Mouse (Mus musculus): ENCODE data around the gene P2ry2. TPM values are rescaled to one million over a fixed set of nuclear protein-coding genes. Genes with fewer than 3 reads are reported as not detected.

Gene P2ry2
- polyA plus RNA-seq, 1 experiment: 4.5 TPM

DNA sequence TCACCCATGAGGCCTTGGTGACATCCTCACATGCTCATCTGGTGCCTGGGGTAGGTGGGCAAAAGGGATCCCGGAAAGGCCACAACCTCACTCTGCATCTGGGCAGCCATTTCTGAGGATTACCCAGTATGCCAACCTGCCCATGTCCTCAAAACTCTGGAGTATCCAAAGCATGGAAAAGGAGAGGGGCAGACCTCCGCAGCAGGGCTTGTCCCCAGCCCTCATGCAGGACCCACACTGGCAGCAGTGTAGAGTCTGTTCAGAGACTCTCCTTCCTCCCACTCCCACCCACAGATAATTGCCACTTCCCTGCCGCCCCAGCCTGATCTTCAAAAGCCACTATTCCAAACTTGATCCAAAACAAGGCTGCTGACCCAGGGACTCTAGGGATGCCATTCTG, 1.9 kb downstream of the P2ry2 start:
- Histone ChIP-seq H3K27me3 (ENCODE audit: control insufficient read depth, insufficient read depth, insufficient read length) (no peaks in the 10 kb centered on the region), H3K79me2 (ENCODE audit: control insufficient read depth, insufficient read depth) (no peaks in the 10 kb centered on the region), H3ac (ENCODE audit: control insufficient read depth, insufficient read length, low read depth) (no peak overlapping the region), H3K79me3 (ENCODE audit: low read depth) (no peaks in the 10 kb centered on the region), H3K36me3 (ENCODE audit: control insufficient read depth, insufficient read depth) (no peaks in the 10 kb centered on the region), H3K4me3 (ENCODE audit: insufficient read depth, poor library complexity, severe bottlenecking) (no peak overlapping the region)
- TF ChIP-seq USF1 (IDR thresholded peaks at IDR 0.05; ENCODE audit: low read depth) (no peak), FOSL1 (IDR thresholded peaks at IDR 0.05; ENCODE audit: insufficient read depth, low read length, poor library complexity, severe bottlenecking) (no peak), MAX (IDR thresholded peaks at IDR 0.05) (no peak), CTCF (IDR thresholded peaks at IDR 0.05; ENCODE audit: control insufficient read depth, insufficient read depth, insufficient read length) (no peak), MYOG (IDR thresholded peaks at IDR 0.05; ENCODE audit: control insufficient read depth, extremely low read depth, insufficient read length) (no peak), MYOD1 (IDR thresholded peaks at IDR 0.05; ENCODE audit: control insufficient read depth, insufficient read length, low read depth) (no peak), CEBPB (IDR thresholded peaks at IDR 0.05; ENCODE audit: low read depth) (no peak)

DNA sequence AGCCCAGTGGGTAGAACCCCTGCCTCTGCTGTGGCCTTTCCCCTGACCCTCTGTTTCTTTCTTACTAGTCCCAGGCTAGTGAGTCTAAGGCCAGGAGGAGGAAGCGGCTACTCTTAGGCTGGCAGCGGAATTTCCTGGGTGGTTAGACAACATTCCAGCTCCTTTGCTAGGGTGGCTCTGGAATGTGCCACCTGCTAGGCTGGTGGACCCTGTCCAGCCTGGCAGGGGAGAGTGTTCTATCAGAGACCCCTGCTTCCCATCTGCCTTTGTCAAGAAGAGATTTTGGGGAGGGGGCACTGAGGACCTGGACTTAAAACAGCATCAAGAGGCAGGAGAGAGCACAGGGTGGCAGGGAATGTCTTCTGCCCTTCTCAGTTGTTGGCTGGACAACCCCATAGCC, 6.5 kb downstream of the P2ry2 start:
- Histone ChIP-seq H3K79me2 (ENCODE audit: control insufficient read depth, insufficient read depth) (no peaks in the 10 kb centered on the region), H3K36me3 (ENCODE audit: control insufficient read depth, insufficient read depth) (no peaks in the 10 kb centered on the region), H3K27me3 (ENCODE audit: control insufficient read depth, insufficient read depth, insufficient read length) (no peaks in the 10 kb centered on the region), H3K4me3 (ENCODE audit: insufficient read depth, poor library complexity, severe bottlenecking) (no peak overlapping the region), H3ac (ENCODE audit: control insufficient read depth, insufficient read length, low read depth) (no peak overlapping the region), H3K79me3 (ENCODE audit: low read depth) (no peaks in the 10 kb centered on the region)
- no peak for TF ChIP-seq CTCF (IDR thresholded peaks at IDR 0.05; ENCODE audit: control insufficient read depth, insufficient read depth, insufficient read length)
- TF ChIP-seq CEBPB (IDR thresholded peaks at IDR 0.05; ENCODE audit: low read depth): no peak
- no peak for TF ChIP-seq USF1 (IDR thresholded peaks at IDR 0.05; ENCODE audit: low read depth)

DNA sequence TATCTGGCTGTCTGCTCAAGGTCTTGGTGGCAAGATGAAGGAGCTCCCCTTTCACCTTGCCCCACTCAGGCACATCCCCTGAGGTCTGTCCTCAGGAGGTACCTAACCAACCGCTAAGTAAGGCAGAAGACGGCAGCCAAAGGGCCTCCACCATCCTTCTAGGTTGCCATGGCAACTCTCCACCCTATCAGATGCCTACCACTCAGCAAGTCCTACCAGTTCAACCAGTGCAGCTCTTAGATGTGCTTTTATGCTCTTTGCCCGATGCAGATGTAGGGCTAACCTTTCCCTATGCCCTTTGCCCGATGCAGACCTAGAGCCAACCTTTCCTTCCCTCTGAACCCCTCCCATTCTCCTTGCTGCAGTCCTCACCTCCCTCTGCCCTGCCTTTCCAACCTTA, 7.5 kb downstream of the P2ry2 start:
- H3K36me3 ChIP-seq (ENCODE audit: control insufficient read depth, insufficient read depth): no peaks in the 10 kb centered on the region
- no peak overlapping the region for H3K4me3 ChIP-seq (ENCODE audit: insufficient read depth, poor library complexity, severe bottlenecking)
- no peak overlapping the region for H3ac ChIP-seq (ENCODE audit: control insufficient read depth, insufficient read length, low read depth)
- H3K79me3 ChIP-seq (ENCODE audit: low read depth): no peaks in the 10 kb centered on the region
- H3K27me3 ChIP-seq (ENCODE audit: control insufficient read depth, insufficient read depth, insufficient read length): no peaks in the 10 kb centered on the region
- H3K79me2 ChIP-seq (ENCODE audit: control insufficient read depth, insufficient read depth): no peaks in the 10 kb centered on the region
- TF ChIP-seq FOSL1 (IDR thresholded peaks at IDR 0.05; ENCODE audit: insufficient read depth, low read length, poor library complexity, severe bottlenecking): no peak
- TF ChIP-seq MYOD1 (IDR thresholded peaks at IDR 0.05; ENCODE audit: control insufficient read depth, insufficient read length, low read depth): no peak
- no peak for TF ChIP-seq CTCF (IDR thresholded peaks at IDR 0.05; ENCODE audit: control insufficient read depth, insufficient read depth, insufficient read length)
- TF ChIP-seq MAX (IDR thresholded peaks at IDR 0.05): no peak
- no peak for TF ChIP-seq USF1 (IDR thresholded peaks at IDR 0.05; ENCODE audit: low read depth)
- TF ChIP-seq MYOG (IDR thresholded peaks at IDR 0.05; ENCODE audit: control insufficient read depth, extremely low read depth, insufficient read length): no peak
- no peak for TF ChIP-seq CEBPB (IDR thresholded peaks at IDR 0.05; ENCODE audit: low read depth)

DNA sequence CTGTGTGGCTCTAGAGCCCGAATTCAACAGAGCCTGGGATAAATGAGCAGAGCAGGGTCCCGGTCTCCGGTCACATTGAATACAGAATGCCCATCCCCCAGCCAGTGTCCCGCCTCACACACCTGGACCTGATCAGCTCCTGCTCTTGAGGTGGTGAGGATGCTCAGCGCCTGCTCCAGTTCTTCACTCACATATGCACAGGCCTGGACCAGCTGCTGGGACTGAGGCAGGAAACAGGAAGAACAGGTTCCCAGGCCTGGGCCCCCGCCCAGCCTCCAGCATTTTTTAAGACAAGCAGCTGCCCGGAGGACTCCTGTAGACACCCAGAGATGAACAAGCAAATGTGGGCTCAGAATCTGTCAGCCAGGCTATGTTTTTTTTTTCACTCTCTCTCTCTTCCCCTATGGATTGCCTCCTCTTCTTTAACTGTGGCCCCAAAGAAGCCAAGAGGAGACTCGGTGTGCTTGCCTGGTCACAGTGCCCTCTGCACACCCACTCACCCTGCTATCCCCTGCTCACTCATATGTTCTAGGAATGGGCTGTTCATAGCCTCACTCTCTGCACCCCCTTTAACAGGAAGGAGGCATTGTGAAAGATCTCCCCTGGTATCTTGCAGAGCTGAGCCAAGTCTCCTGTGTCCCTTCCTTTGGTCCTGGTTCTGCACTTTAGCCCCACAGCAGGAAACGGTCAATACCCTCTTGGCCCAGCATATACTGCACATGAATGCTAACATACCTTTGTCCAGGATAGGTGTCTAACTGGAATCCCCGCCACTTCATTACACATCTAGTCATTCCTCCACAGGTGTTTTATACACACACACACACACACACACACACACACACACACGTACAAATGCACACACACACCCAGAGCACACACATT, 9.0 kb downstream of the P2ry2 start:
- H3ac ChIP-seq (ENCODE audit: control insufficient read depth, insufficient read length, low read depth): no peak overlapping the region
- no peaks in the 10 kb centered on the region for H3K36me3 ChIP-seq (ENCODE audit: control insufficient read depth, insufficient read depth)
- H3K4me3 ChIP-seq (ENCODE audit: insufficient read depth, poor library complexity, severe bottlenecking): no peak overlapping the region
- H3K79me2 ChIP-seq (ENCODE audit: control insufficient read depth, insufficient read depth): no peaks in the 10 kb centered on the region
- H3K79me3 ChIP-seq (ENCODE audit: low read depth): no peaks in the 10 kb centered on the region
- H3K27me3 ChIP-seq (ENCODE audit: control insufficient read depth, insufficient read depth, insufficient read length): no peaks in the 10 kb centered on the region
- TF ChIP-seq CTCF (IDR thresholded peaks at IDR 0.05; ENCODE audit: control insufficient read depth, insufficient read depth, insufficient read length): no peak
- no peak for TF ChIP-seq MYOG (IDR thresholded peaks at IDR 0.05; ENCODE audit: control insufficient read depth, extremely low read depth, insufficient read length)
- no peak for TF ChIP-seq MAX (IDR thresholded peaks at IDR 0.05)
- no peak for TF ChIP-seq USF1 (IDR thresholded peaks at IDR 0.05; ENCODE audit: low read depth)
- TF ChIP-seq CEBPB (IDR thresholded peaks at IDR 0.05; ENCODE audit: low read depth): no peak
- no peak for TF ChIP-seq MYOD1 (IDR thresholded peaks at IDR 0.05; ENCODE audit: control insufficient read depth, insufficient read length, low read depth)
- no peak for TF ChIP-seq FOSL1 (IDR thresholded peaks at IDR 0.05; ENCODE audit: insufficient read depth, low read length, poor library complexity, severe bottlenecking)

DNA sequence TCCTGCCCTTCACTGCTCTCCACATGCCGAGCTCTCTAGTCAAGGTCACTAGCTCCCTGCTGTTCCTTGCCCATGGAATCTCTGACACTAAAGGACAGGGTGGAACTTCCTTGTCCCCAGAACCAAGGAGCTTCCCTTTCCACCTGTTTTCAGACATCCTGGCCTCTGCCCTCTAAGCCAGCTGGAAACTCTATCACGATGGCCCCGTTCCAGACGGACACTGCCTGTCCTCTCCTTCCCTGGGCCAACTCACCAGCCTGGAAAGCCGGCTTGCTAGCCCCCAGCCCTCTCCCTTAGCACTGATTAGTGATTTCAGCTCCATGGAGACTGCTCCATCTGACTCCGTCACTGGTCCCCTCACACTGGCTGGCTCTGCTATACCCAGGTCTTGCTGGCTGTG, 10.4 kb downstream of the P2ry2 start:
- H3ac ChIP-seq (ENCODE audit: control insufficient read depth, insufficient read length, low read depth): no peak overlapping the region
- H3K4me3 ChIP-seq (ENCODE audit: insufficient read depth, poor library complexity, severe bottlenecking): no peak overlapping the region
- H3K27me3 ChIP-seq (ENCODE audit: control insufficient read depth, insufficient read depth, insufficient read length): no peaks in the 10 kb centered on the region
- TF ChIP-seq MYOG (IDR thresholded peaks at IDR 0.05; ENCODE audit: control insufficient read depth, extremely low read depth, insufficient read length): no peak
- TF ChIP-seq USF1 (IDR thresholded peaks at IDR 0.05; ENCODE audit: low read depth): no peak
- TF ChIP-seq MYOD1 (IDR thresholded peaks at IDR 0.05; ENCODE audit: control insufficient read depth, insufficient read length, low read depth): no peak
- TF ChIP-seq CTCF (IDR thresholded peaks at IDR 0.05; ENCODE audit: control insufficient read depth, insufficient read depth, insufficient read length): no peak
- no peak for TF ChIP-seq MAX (IDR thresholded peaks at IDR 0.05)
- no peak for TF ChIP-seq FOSL1 (IDR thresholded peaks at IDR 0.05; ENCODE audit: insufficient read depth, low read length, poor library complexity, severe bottlenecking)
- TF ChIP-seq CEBPB (IDR thresholded peaks at IDR 0.05; ENCODE audit: low read depth): no peak
- no peaks in the 10 kb centered on the region for H3K79me3 ChIP-seq (ENCODE audit: low read depth)
- no peaks in the 10 kb centered on the region for H3K36me3 ChIP-seq (ENCODE audit: control insufficient read depth, insufficient read depth)
- H3K79me2 ChIP-seq (ENCODE audit: control insufficient read depth, insufficient read depth): no peaks in the 10 kb centered on the region

Measured in C2C12 (cell line).